Mouse (Mus musculus) heart, postnatal 14 days (tissue): ENCODE results near the gene Gm28053. TPM values are rescaled to one million over a fixed set of nuclear protein-coding genes. Genes with fewer than 3 reads are reported as not detected.

Source experiments
- DNase-seq, 2 experiments: peaks; one replicate each; pipeline ENCODE4 v3.0.0; 2021 to 2022
- intact Hi-C: fragments of 180-260 bp; cut with DNase I; formaldehyde crosslinking; loops from one replicate; pipeline ENCODE4 v1.15.1; 2025
- total RNA-seq, 2 experiments: library from RNA; stranded (reverse); gene quantifications; 2 replicates each; pipeline ENCODE4 v1.2.3; 2021

Gene Gm28053
- total RNA-seq, 2 experiments from 2014 or later: 3.5 to 7.9 TPM

- intact Hi-C loops: loop anchor here (2.0 kb wide), 2 partner anchors 15 to 39 kb away; partner anchors contain the start of gene Gimap8
- no peak for DNase-seq
These were observed 32.4 kb upstream of the Gm28053 start for GRCm38 (mm10) chr6:48685694-48686665.

DNA sequence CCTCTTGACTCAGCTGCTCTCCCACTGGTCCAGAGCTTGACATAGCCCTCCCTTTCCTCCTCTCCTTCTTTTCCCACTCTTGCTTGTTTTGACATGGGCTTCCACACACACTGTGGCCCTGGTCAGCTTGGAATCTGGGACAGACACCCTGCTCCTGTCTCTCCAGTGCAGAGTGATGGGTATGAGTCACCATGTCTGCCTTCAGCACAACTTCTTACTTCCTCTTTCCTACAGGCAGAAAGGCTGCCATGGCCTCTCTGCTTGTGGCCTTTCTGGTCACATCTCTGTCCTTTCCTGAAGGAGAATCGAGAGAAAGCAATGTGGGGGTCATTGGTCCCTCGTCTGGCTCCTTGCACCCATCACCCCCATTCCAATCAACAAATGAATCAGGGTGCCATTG, 31.3 kb upstream of the Gm28053 start:
- intact Hi-C loops: loop anchor here (2.0 kb wide), 1 partner anchor 14 kb away; no protein-coding TSS in a partner anchor
- DNase-seq: no peak

DNA sequence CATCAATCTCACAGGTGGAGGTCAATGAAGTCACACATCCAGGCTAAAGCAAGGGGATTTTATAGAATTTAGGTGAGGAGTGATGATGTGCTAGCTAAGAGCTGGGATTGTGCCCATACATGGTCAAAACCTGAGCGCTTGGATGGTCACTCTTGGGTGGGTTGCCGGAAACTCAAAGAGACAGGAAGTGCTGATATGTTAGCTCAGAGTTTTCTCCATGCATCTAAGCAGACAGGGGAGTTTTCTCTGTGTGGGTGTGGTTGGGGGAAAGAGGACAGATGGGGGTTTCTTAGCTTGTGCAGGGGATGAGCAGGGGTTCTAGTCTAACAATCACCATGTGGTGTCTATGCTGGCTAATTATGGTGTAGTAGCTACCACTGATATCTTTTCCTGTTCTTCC, 29.1 kb upstream of the Gm28053 start:
- intact Hi-C loops: no loop called here
- DNase-seq: no peak

GRCm38 (mm10) chr6:48692962-48693361, 25.4 kb upstream of the Gm28053 start:
- intact Hi-C loops: no loop called here
- no peak for DNase-seq

DNA sequence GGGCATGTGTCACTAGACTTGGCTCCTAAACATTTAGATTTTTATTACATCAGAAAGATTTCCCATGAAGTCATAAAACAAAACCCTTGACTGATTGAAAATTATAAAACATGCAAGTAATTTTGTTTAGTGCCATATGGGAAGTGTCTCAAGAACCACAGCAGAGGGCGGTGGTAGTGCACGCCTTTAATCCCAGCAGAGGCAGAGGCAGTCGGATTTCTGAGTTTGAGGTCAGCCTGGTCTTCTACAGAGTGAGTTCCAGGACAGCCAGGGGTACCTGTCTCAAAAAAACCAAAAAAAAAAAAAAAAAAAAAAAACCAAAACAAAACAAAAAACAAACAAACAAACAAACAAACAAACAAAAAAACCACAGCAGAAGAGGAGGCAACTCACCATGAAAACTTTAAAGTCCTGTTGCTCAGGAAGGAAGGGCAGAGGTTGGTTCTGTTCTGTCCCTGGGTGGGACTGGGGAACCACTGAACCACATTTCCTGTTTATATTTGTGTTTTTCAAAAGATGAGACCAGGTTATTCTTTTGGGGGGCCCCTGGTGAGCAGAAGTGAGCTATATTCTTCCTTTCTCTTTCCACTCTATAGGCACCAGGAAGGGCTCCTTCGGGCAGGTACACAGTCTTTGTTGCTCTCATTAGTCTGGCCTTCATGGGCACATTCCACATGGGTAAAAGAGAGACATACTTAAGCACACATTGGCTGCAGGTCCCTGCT, 21.4 kb upstream of the Gm28053 start:
- DNase-seq: no peak
- intact Hi-C loops: no loop called here

DNA sequence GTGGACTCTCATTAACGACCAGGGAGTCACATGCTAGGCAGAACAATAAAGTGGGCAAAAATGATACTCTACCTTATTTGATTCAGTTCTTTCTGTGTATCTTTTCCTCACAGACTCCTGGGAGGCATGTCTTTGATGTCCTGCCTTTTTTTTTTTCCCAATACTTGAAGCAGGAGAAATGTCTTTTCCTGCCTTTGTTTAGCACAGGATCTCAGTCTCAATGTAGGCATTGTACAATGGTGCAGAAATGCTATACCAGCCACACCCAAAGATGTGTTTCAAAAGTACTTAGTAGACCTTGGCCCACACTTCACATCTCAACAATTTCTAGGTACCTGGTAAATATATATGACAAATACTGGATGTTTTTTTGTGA, 20.9 kb upstream of the Gm28053 start:
- intact Hi-C loops: no loop called here
- DNase-seq: no peak

GRCm38 (mm10) chr6:48698066-48698856, 20.1 kb upstream of the Gm28053 start:
- no peak for DNase-seq
- intact Hi-C loops: no loop called here

- DNase-seq: no peak
- intact Hi-C loops: no loop called here
These were observed 19.5 kb upstream of the Gm28053 start for GRCm38 (mm10) chr6:48698888-48699287.

GRCm38 (mm10) chr6:48700251-48701075, 17.9 kb upstream of the Gm28053 start:
- no peak for DNase-seq
- intact Hi-C loops: loop anchor here (2.0 kb wide), 1 partner anchor 14 kb away; no protein-coding TSS in a partner anchor

DNA sequence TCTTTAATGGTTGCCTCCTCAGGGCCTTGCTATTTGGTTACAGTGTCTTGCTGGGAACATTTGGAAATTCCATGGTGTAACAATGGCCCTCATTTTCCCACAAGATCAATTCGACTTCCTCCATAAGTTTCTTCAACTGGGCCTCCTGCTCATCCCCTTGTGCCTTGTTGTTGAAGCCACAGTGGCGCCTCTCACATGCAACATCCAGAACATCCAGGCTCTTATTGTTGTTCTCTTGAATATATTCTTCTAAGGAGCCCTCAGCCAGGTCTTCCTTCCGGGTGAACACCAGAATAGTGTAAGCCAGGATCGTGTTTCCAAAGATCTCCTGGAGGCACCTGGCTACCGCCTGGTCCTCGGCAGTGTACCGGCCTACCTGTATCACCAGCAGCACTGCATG, 16.3 kb upstream of the Gm28053 start:
- intact Hi-C loops: no loop called here
- DNase-seq: no peak

- intact Hi-C loops: no loop called here
- no peak for DNase-seq
These were observed 15.8 kb upstream of the Gm28053 start for GRCm38 (mm10) chr6:48702601-48703000.

DNA sequence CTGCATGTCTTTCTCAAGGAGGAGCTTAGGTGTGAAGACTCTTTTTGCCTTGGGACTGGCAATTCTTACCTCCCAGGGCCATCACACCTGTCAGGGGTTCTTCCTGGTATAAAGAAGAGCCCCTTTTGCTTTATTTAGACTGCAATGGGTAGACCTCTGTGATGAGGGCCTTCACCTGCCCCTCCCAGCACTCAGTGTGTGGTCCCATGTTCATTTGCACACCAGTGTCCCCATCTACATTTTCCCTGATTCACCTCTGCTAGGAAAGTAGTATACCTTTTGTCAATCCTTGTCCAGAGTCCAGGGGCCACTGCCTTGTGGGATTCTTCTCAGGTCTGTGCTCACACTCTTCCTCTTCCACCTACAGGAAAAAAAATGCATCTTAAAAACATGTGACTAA, 14.3 kb upstream of the Gm28053 start:
- intact Hi-C loops: loop anchor here (2.0 kb wide), 1 partner anchor 37 kb away; no protein-coding TSS in a partner anchor

GRCm38 (mm10) chr6:48706130-48706529, 12.3 kb upstream of the Gm28053 start:
- intact Hi-C loops: no loop called here
- no peak for DNase-seq

More for the DNA sequence above, 14.3 kb upstream of the Gm28053 start:
- DNase-seq: no peak

- no peak for DNase-seq
- intact Hi-C loops: no loop called here
These were observed 1.9 kb downstream of the Gm28053 start for GRCm38 (mm10) chr6:48720326-48720725.

GRCm38 (mm10) chr6:48723468-48723867, 5.1 kb downstream of the Gm28053 start:
- no peak for DNase-seq
- intact Hi-C loops: no loop called here

- intact Hi-C loops: no loop called here
- DNase-seq: peak; percentile 63 to 75
These were observed 7.1 kb downstream of the Gm28053 start for GRCm38 (mm10) chr6:48725476-48725875.

DNA sequence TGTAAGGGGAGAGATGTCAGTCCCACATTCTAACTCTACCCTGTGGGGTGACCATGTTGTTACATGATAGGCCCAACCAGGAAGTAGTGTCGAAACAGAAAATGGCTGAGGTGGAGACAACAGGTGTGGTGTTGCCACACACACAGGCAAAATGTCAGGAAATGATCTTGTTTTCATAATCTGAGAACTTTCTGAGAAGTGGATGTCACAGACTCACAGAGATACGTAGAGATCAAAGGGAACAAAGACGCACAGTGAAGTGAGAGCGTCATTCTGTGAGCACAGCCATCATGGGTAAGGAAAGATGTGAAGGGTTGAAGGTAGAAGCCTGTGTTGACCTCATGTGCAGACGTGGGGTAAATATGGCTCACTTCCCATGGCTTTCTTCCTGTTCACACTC, 9.4 kb downstream of the Gm28053 start:
- no peak for DNase-seq
- intact Hi-C loops: no loop called here

DNA sequence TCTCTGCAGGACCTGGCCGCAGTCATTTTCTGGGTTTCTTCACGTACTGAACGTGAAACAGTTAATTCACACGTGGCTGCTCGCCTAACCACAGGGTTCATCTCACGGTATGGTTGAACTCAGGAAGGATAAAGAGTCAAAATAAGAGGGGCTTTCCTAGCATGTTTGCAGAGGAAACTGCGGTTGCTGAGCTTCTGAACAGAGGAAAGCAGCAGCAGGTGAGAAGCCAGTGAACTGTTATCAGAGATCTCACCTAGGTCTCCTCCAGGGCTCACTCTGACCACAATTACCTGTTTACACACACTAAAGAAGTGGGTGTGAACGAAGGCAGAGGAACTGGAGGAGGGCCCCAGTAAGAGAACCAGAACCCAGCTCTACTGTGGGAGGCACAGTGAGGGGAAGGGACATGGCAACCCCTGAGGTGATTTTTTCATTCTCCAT, 14.5 kb downstream of the Gm28053 start:
- intact Hi-C loops: no loop called here
- no peak for DNase-seq

GRCm38 (mm10) chr6:48733660-48734059, 15.3 kb downstream of the Gm28053 start:
- intact Hi-C loops: no loop called here
- no peak for DNase-seq

- intact Hi-C loops: no loop called here
- DNase-seq: no peak
These were observed 18.6 kb downstream of the Gm28053 start for GRCm38 (mm10) chr6:48737053-48737452.
